Mouse (Mus musculus): ENCODE data around the gene Scd1.

DNA sequence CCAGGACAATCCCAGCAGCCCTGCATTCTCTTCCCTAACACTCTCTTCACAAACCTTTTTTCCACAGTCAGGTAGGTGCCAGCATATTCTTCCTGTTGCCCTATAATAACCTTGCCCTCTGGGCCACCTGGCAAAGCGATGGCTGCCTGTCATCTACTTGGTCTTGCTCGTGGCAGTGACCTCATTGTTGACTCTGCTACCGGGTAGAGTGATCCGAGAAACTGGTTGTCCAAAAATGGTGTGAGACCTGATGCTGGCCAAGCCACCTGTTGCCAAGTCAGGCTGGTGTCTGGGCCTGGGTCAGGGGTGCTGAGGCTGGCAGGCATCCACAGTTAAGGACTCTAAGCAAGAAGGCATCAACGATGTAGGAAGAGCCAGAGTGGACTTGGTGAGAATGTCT, 10.4 kb upstream of the Scd1 start:
- TF ChIP-seq CTCF (IDR thresholded peaks at IDR 0.05; ENCODE audit: extremely low read depth, insufficient read depth, insufficient read length, insufficient replicate concordance), result no peak
- TF ChIP-seq POLR2A (IDR thresholded peaks at IDR 0.05; ENCODE audit: low read depth, low read length), result no peak

Measured in spleen, adult 2 months (tissue).